Mouse (Mus musculus): ENCODE results near the gene Slc8a1.

Slc8a1 gene

GRCm38 (mm10) chr17:81554052-81554734, 184.0 kb downstream of the Slc8a1 start:
- DNase-seq: no peak

GRCm38 (mm10) chr17:81551856-81552635, 186.1 kb downstream of the Slc8a1 start:
- DNase-seq: no peak

GRCm38 (mm10) chr17:81550864-81551263, 187.3 kb downstream of the Slc8a1 start:
- DNase-seq: no peak

GRCm38 (mm10) chr17:81548016-81548415, 190.2 kb downstream of the Slc8a1 start:
- no peak for DNase-seq

GRCm38 (mm10) chr17:81546525-81546924, 191.7 kb downstream of the Slc8a1 start:
- DNase-seq: no peak

- no peak for DNase-seq
Observed at GRCm38 (mm10) chr17:81546012-81546411, 192.2 kb downstream of the Slc8a1 start.

- no peak for DNase-seq
Observed at GRCm38 (mm10) chr17:81544926-81545325, 193.3 kb downstream of the Slc8a1 start.

GRCm38 (mm10) chr17:81542313-81543185, 195.6 kb downstream of the Slc8a1 start:
- peak; percentile 39 for DNase-seq

GRCm38 (mm10) chr17:81538163-81539160, 199.7 kb downstream of the Slc8a1 start:
- DNase-seq: no peak

- DNase-seq: no peak
Observed at GRCm38 (mm10) chr17:81536093-81536492, 202.1 kb downstream of the Slc8a1 start.

- DNase-seq: no peak
Observed at GRCm38 (mm10) chr17:81529849-81530248, 208.3 kb downstream of the Slc8a1 start.

- no peak for DNase-seq
Observed at GRCm38 (mm10) chr17:81528940-81529339, 209.2 kb downstream of the Slc8a1 start.

- no peak for DNase-seq
Observed at GRCm38 (mm10) chr17:81526463-81526862, 211.7 kb downstream of the Slc8a1 start.

GRCm38 (mm10) chr17:81524826-81525225, 213.4 kb downstream of the Slc8a1 start:
- no peak for DNase-seq

GRCm38 (mm10) chr17:81523943-81524342, 214.2 kb downstream of the Slc8a1 start:
- no peak for DNase-seq

GRCm38 (mm10) chr17:81518316-81519025, 219.7 kb downstream of the Slc8a1 start:
- no peak for DNase-seq

- no peak for DNase-seq
Observed at GRCm38 (mm10) chr17:81516155-81516554, 222.0 kb downstream of the Slc8a1 start.

GRCm38 (mm10) chr17:81514022-81514421, 224.2 kb downstream of the Slc8a1 start:
- DNase-seq: no peak

- no peak for DNase-seq
Observed at GRCm38 (mm10) chr17:81513368-81513958, 224.7 kb downstream of the Slc8a1 start.

GRCm38 (mm10) chr17:81505162-81505685, 233.0 kb downstream of the Slc8a1 start:
- no peak for DNase-seq

- no peak for DNase-seq
Observed at GRCm38 (mm10) chr17:81504040-81504439, 234.1 kb downstream of the Slc8a1 start.
